ENCODE assay signal across 19 mouse cellular contexts in genomic region chr15:89343325-89343724, GRCm38 (mm10). TPM values are rescaled to one million over a fixed set of nuclear protein-coding genes. Genes with fewer than 3 reads are reported as not detected.
DNase-seq lines count a peak whose midpoint lies in the region; ATAC-seq and TF ChIP-seq lines count a peak whose summit lies in the region.
"Had no signal": no experiment of that assay in that cellular context is flagged by ENCODE, and none has a peak within 500 bp of the region (broad histone marks: within the 10 kb centered on the region; RNA-seq: fewer than 3 reads in every experiment).

No protein-coding gene starts in this region.

- no peaks in the 10 kb centered on the region for H3K4me1 ChIP-seq in hindbrain, postnatal 0 days (ENCODE audit: insufficient read depth, low read length)
- no peaks in the 10 kb centered on the region for H3K4me1 ChIP-seq in hindbrain, embryonic 13.5 days (replicated peaks)
- no peaks in the 10 kb centered on the region for H3K4me1 ChIP-seq in liver, postnatal 0 days (ENCODE audit: insufficient read depth)
- no peaks in the 10 kb centered on the region for H3K4me1 ChIP-seq in liver, embryonic 12.5 days
- H3K4me1 ChIP-seq in E14TG2a.4 (replicated peaks; ENCODE audit: low read depth, low read length), result no peaks in the 10 kb centered on the region
- H3K4me1 ChIP-seq: heart, embryonic 12.5 days; midbrain, embryonic 12.5 days had no signal

- no peak overlapping the region for H3K27ac ChIP-seq in hindbrain, postnatal 0 days
- H3K27ac ChIP-seq in hindbrain, embryonic 13.5 days, result no peak overlapping the region
- no peak overlapping the region for H3K27ac ChIP-seq in liver, postnatal 0 days (ENCODE audit: low read depth)
- H3K27ac ChIP-seq in liver, embryonic 12.5 days, result no peak overlapping the region
- H3K27ac ChIP-seq: midbrain, embryonic 12.5 days had no signal

- 0 out of 2 replicates have a peak, but pooled peaks have one; percentile 7 for TF ChIP-seq CTCF in hindbrain, postnatal 0 days (IDR thresholded peaks at IDR 0.05; ENCODE audit: low read depth)
- TF ChIP-seq CTCF in liver, postnatal 0 days (IDR thresholded peaks at IDR 0.05; ENCODE audit: low read depth), result peak; percentile 56
- peak; percentile 48 for TF ChIP-seq CTCF in E14TG2a.4 (conservative IDR thresholded peaks at IDR 0.05; ENCODE audit: low read length)

- H3K36me3 ChIP-seq in hindbrain, postnatal 0 days (ENCODE audit: insufficient read depth, low read length), result no peaks in the 10 kb centered on the region
- H3K36me3 ChIP-seq in hindbrain, embryonic 13.5 days, result no peaks in the 10 kb centered on the region
- no peaks in the 10 kb centered on the region for H3K36me3 ChIP-seq in liver, postnatal 0 days (replicated peaks; ENCODE audit: insufficient read depth, low read length)
- H3K36me3 ChIP-seq in liver, embryonic 12.5 days, result no peaks in the 10 kb centered on the region
- 0 out of 2 replicates have a peak, but pooled peaks cover 6% of the 10 kb centered on the region for H3K36me3 ChIP-seq in E14TG2a.4 (ENCODE audit: insufficient read depth, low read length)
- H3K36me3 ChIP-seq in splenic B cell, adult 2 months (ENCODE audit: control insufficient read depth, insufficient read depth, low read length, poor library complexity, severe bottlenecking), result no peaks in the 10 kb centered on the region
- H3K36me3 ChIP-seq: heart, embryonic 12.5 days; midbrain, embryonic 12.5 days had no signal

- no peak for TF ChIP-seq EP300 in liver, postnatal 0 days (IDR thresholded peaks at IDR 0.05; ENCODE audit: low read depth)

- H3K4me3 ChIP-seq in hindbrain, postnatal 0 days (ENCODE audit: low read length), result no peak overlapping the region
- no peak overlapping the region for H3K4me3 ChIP-seq in hindbrain, embryonic 13.5 days
- H3K4me3 ChIP-seq in liver, postnatal 0 days (ENCODE audit: low read depth, low read length), result no peak overlapping the region
- no peak overlapping the region for H3K4me3 ChIP-seq in liver, embryonic 12.5 days
- no peak overlapping the region for H3K4me3 ChIP-seq in E14TG2a.4 (replicated peaks; ENCODE audit: low read length)
- H3K4me3 ChIP-seq: heart, embryonic 12.5 days; midbrain, embryonic 12.5 days; myocyte had no signal

- no peaks in the 10 kb centered on the region for H3K9me3 ChIP-seq in hindbrain, postnatal 0 days (ENCODE audit: low read length)
- no peaks in the 10 kb centered on the region for H3K9me3 ChIP-seq in hindbrain, embryonic 13.5 days
- no peaks in the 10 kb centered on the region for H3K9me3 ChIP-seq in liver, postnatal 0 days (ENCODE audit: low read length)
- H3K9me3 ChIP-seq in liver, embryonic 12.5 days (replicated peaks), result no peaks in the 10 kb centered on the region
- H3K9me3 ChIP-seq in E14TG2a.4 (ENCODE audit: low read length), result peaks cover 9% of the 10 kb centered on the region
- H3K9me3 ChIP-seq: heart, embryonic 12.5 days; midbrain, embryonic 12.5 days had no signal

- H3K9ac ChIP-seq in hindbrain, postnatal 0 days (replicated peaks; ENCODE audit: low read length), result no peak overlapping the region
- H3K9ac ChIP-seq in hindbrain, embryonic 13.5 days, result no peak overlapping the region
- no peak overlapping the region for H3K9ac ChIP-seq in liver, postnatal 0 days (replicated peaks)
- H3K9ac ChIP-seq in liver, embryonic 12.5 days, result no peak overlapping the region
- H3K9ac ChIP-seq: heart, embryonic 12.5 days; midbrain, embryonic 12.5 days had no signal

- DNase-seq in hindbrain, postnatal 0 days (ENCODE audit: low spot score), result no peak
- DNase-seq in liver, postnatal 0 days, result no peak
- DNase-seq in splenic B cell, adult 2 months (ENCODE audit: low read depth, low spot score), result peak; percentile 16
- no peak for DNase-seq in B cell, adult 2 months
- DNase-seq: cerebellum, postnatal 25 days; gastrocnemius, postnatal 36 days; heart, postnatal 4 days; lung, adult 18-20 months; thymus, adult 18-20 months had no signal

- WGBS in hindbrain, postnatal 0 days, result 88% methylated on average over 3 of the region's 3 CpGs
- 83% methylated on average over 3 of the region's 3 CpGs for WGBS in hindbrain, embryonic 13.5 days
- WGBS in liver, postnatal 0 days (ENCODE audit: insufficient replicate concordance), result 71% methylated on average over 3 of the region's 3 CpGs
- 56% methylated on average over 3 of the region's 3 CpGs for WGBS in liver, embryonic 12.5 days (ENCODE audit: insufficient replicate concordance)

- H3K4me2 ChIP-seq in hindbrain, postnatal 0 days (ENCODE audit: low read depth, low read length), result no peak overlapping the region
- H3K4me2 ChIP-seq in hindbrain, embryonic 13.5 days, result no peak overlapping the region
- H3K4me2 ChIP-seq in liver, postnatal 0 days (ENCODE audit: low read depth, low read length), result no peak overlapping the region
- H3K4me2 ChIP-seq in liver, embryonic 12.5 days, result no peak overlapping the region
- H3K4me2 ChIP-seq: heart, embryonic 12.5 days; midbrain, embryonic 12.5 days had no signal

- H3K27me3 ChIP-seq in hindbrain, postnatal 0 days (ENCODE audit: insufficient read depth, low read length), result no peaks in the 10 kb centered on the region
- H3K27me3 ChIP-seq in hindbrain, embryonic 13.5 days, result no peaks in the 10 kb centered on the region
- no peaks in the 10 kb centered on the region for H3K27me3 ChIP-seq in liver, postnatal 0 days (ENCODE audit: insufficient read depth, low read length)
- no peaks in the 10 kb centered on the region; the same call in 1 of the 2 replicates for H3K27me3 ChIP-seq in liver, embryonic 12.5 days (replicated peaks)
- no peaks in the 10 kb centered on the region for H3K27me3 ChIP-seq in E14TG2a.4 (ENCODE audit: insufficient read depth, low read length)
- no peaks in the 10 kb centered on the region for H3K27me3 ChIP-seq in splenic B cell, adult 2 months (ENCODE audit: control insufficient read depth, insufficient read depth, low read length, poor library complexity, severe bottlenecking)
- H3K27me3 ChIP-seq: heart, embryonic 12.5 days; midbrain, embryonic 12.5 days had no signal

- ATAC-seq in hindbrain, postnatal 0 days, result no peak
- no peak for ATAC-seq in hindbrain, embryonic 13.5 days (ENCODE audit: low FRiP score)
- no peak for ATAC-seq in liver, postnatal 0 days
- no peak for ATAC-seq in liver, embryonic 12.5 days

RNA-seq across cellular contexts. Expression of gene Miox, which starts 9.1 kb away (rescaled TPM):
- not detected in 2 replicates for total RNA-seq in hindbrain, postnatal 0 days (2014; rRNA removed)
- not detected in 2 replicates for polyA plus RNA-seq in hindbrain, postnatal 0 days (2015; fragmentation: Nextera tagmentation; extraction: Ambion mirVana)
- not detected in 2 replicates for polyA plus RNA-seq in hindbrain, embryonic 13.5 days (2015; fragmentation: Nextera tagmentation; extraction: Ambion mirVana)
- 22.9 and 27.0 TPM in 2 replicates for polyA plus RNA-seq in liver, postnatal 0 days (2015; fragmentation: Nextera tagmentation; extraction: Ambion mirVana)
- polyA plus RNA-seq in liver, embryonic 12.5 days (2016; fragmentation: Nextera tagmentation; extraction: Ambion mirVana), result 2.4 and 3.7 TPM in 2 replicates
- total RNA-seq: gastrocnemius, postnatal 36 days; heart, postnatal 4 days; layer of hippocampus, adult 18-20 months; left cerebral cortex, adult 18-20 months had no signal
- polyA plus RNA-seq: forebrain, embryonic 11.5 days; heart, embryonic 12.5 days; limb, embryonic 11.5 days; midbrain, embryonic 12.5 days had no signal

RNA-seq across cellular contexts. Expression of gene Lmf2, which starts 12.1 kb away (rescaled TPM):
- total RNA-seq in hindbrain, postnatal 0 days (2014; rRNA removed), result 24.9 and 26.2 TPM in 2 replicates
- polyA plus RNA-seq in hindbrain, postnatal 0 days (2015; fragmentation: Nextera tagmentation; extraction: Ambion mirVana), result 30.2 and 34.5 TPM in 2 replicates
- 32.2 and 32.6 TPM in 2 replicates for polyA plus RNA-seq in hindbrain, embryonic 13.5 days (2015; fragmentation: Nextera tagmentation; extraction: Ambion mirVana)
- polyA plus RNA-seq in liver, postnatal 0 days (2015; fragmentation: Nextera tagmentation; extraction: Ambion mirVana), result 22.1 and 24.0 TPM in 2 replicates
- polyA plus RNA-seq in liver, embryonic 12.5 days (2016; fragmentation: Nextera tagmentation; extraction: Ambion mirVana), result 36.2 and 41.1 TPM in 2 replicates

RNA-seq across cellular contexts. Expression of gene Ncaph2, which starts 12.2 kb away (rescaled TPM):
- total RNA-seq in hindbrain, postnatal 0 days (2014; rRNA removed), result 79.1 and 106 TPM in 2 replicates
- polyA plus RNA-seq in hindbrain, postnatal 0 days (2015; fragmentation: Nextera tagmentation; extraction: Ambion mirVana), result 97.1 and 99.1 TPM in 2 replicates
- 104 TPM in 2 replicates for polyA plus RNA-seq in hindbrain, embryonic 13.5 days (2015; fragmentation: Nextera tagmentation; extraction: Ambion mirVana)
- polyA plus RNA-seq in liver, postnatal 0 days (2015; fragmentation: Nextera tagmentation; extraction: Ambion mirVana), result 59.4 and 59.8 TPM in 2 replicates
- 134 TPM in 2 replicates for polyA plus RNA-seq in liver, embryonic 12.5 days (2016; fragmentation: Nextera tagmentation; extraction: Ambion mirVana)

RNA-seq across cellular contexts. Expression of gene Adm2, which starts 20.8 kb away (rescaled TPM):
- total RNA-seq in hindbrain, postnatal 0 days (2014; rRNA removed), result not detected in 2 replicates
- not detected in 2 replicates for polyA plus RNA-seq in hindbrain, postnatal 0 days (2015; fragmentation: Nextera tagmentation; extraction: Ambion mirVana)
- polyA plus RNA-seq in hindbrain, embryonic 13.5 days (2015; fragmentation: Nextera tagmentation; extraction: Ambion mirVana), result not detected in 2 replicates
- 1.4 and 3.7 TPM in 2 replicates for polyA plus RNA-seq in liver, postnatal 0 days (2015; fragmentation: Nextera tagmentation; extraction: Ambion mirVana)
- 3.3 TPM in 2 replicates for polyA plus RNA-seq in liver, embryonic 12.5 days (2016; fragmentation: Nextera tagmentation; extraction: Ambion mirVana)
- total RNA-seq: gastrocnemius, postnatal 36 days; heart, postnatal 4 days; layer of hippocampus, adult 18-20 months; left cerebral cortex, adult 18-20 months had no signal
- polyA plus RNA-seq: limb, embryonic 11.5 days; midbrain, embryonic 12.5 days had no signal

RNA-seq across cellular contexts. Expression of gene Sbf1, which starts 28.2 kb away (rescaled TPM):
- total RNA-seq in hindbrain, postnatal 0 days (2014; rRNA removed), result 265 and 324 TPM in 2 replicates
- polyA plus RNA-seq in hindbrain, postnatal 0 days (2015; fragmentation: Nextera tagmentation; extraction: Ambion mirVana), result 69.5 and 70.7 TPM in 2 replicates
- polyA plus RNA-seq in hindbrain, embryonic 13.5 days (2015; fragmentation: Nextera tagmentation; extraction: Ambion mirVana), result 78.4 and 83.3 TPM in 2 replicates
- 16.5 and 17.0 TPM in 2 replicates for polyA plus RNA-seq in liver, postnatal 0 days (2015; fragmentation: Nextera tagmentation; extraction: Ambion mirVana)
- 32.5 and 34.1 TPM in 2 replicates for polyA plus RNA-seq in liver, embryonic 12.5 days (2016; fragmentation: Nextera tagmentation; extraction: Ambion mirVana)
